Mouse (Mus musculus) adrenal gland, postnatal 36 days (tissue): ENCODE measurements around the gene Nxpe2. TPM values are rescaled to one million over a fixed set of nuclear protein-coding genes. Genes with fewer than 3 reads are reported as not detected.

ENCODE experiments used
- DNase-seq, 2 experiments: peaks; one replicate each; pipeline ENCODE4 v3.0.0; 2021; ENCODE audit warnings: mixed read lengths in 1 of 2
- long read RNA-seq, 2 experiments: library from polyadenylated mRNA; stranded (forward); transcript quantifications; one replicate each; pipeline ENCODE4 v2.0.0; 2021; ENCODE audit warnings: borderline sequencing depth in 2 of 2
- total RNA-seq, 2 experiments: library from RNA; stranded (reverse); gene quantifications; 2 replicates each; pipeline ENCODE4 v1.2.3; 2021

The Nxpe2 gene
- under 1 TPM; 0.53 to 0.93 TPM for total RNA-seq
- long read RNA-seq, experiment 1, partial matches to known transcripts: 0 of 1 reads
- long read RNA-seq, experiment 1, other reads (novel, unspliced or antisense): 1 of 1 reads
- long read RNA-seq, experiment 2: 0 reads

DNA sequence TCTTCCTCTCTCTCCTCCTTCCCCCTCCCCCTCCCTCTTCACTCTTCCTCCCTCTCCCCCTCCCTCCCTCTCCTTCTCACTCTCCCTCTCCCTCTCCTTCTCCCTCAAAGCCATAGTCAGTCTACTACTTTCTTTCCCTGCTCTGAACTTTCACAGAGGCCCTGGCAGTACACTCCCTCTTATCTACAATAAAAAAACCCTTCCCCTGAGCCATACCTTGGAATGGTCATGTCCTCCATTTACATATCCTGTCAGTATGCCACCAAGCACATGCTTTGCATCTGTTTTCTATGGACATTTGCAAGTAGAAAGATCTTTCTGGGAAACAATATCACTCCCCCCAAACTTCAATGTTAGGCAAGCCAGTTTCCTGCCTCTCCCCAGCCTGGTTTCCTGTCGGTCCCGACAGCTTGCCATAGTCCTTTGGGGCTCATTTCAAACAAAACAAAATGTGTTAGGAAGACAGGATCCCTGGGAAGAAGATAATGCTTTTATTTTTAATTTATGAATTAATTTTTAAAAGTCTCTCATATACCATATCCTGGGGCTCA lies at the start of gene Nxpe2:
Nxpe2 (minus strand) TSS at position 307 of the 551 bp plus-strand sequence.
- peak in 1 of 2 experiments; percentile 9 for DNase-seq

DNA sequence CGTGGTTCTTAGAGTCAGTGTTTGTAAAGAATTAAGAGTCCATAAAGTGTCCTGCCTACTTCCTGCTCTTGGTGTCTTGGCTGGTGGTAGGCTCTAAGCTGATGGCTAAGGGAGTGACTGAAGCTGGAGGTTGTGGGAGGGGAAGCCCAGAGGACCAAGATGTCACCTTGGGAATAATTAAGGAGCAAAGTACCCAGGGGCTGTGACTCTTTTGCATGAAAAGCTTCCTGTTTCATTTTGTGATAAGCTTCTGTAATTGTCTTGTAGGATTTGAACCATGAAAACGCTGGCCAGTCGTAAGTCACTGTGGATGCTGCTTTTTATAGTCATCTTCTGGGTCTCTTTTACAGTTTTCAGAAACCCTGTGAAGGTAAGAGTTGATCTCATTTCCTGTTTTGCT lies 36.7 kb upstream of the Nxpe2 start:
- DNase-seq: no peak

DNA sequence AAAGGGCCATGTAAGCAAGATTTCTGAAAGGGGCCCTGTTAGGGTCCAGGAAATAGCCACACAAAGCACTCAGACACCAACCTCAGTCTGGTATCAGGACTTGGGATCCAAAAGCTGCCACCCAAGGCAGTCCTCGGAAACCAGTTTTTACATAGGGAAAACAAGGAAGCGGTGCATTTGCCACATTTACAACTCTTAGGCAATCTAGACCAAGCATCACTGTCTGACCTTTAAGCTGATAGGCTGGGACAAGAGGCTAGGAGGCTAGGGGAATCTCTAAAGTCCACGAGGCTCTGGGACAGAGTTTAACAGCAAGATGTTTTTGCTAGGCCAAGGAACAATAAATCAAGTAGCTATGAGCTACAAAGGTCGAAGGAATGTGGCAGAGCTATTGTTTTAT lies 35.2 kb upstream of the Nxpe2 start:
- DNase-seq: no peak

DNA sequence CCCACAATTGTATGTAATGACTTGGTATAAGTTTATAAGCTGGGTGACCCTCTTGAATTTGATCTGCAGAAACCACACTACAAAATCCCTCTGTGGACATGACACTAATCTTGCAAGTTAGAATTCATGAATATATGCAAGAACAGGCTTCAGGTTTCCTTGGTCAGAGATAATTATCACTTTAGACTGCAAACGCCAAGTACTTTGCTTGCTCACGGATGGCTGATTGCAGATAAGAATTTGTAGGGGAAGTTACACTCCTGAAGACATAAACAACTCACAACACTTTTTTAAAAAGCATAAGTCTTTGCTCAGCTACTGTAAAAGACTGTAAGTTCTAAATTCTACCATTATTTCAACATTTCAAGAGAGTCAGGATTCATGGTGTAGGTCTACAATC lies 21.1 kb upstream of the Nxpe2 start:
- DNase-seq: no peak

DNA sequence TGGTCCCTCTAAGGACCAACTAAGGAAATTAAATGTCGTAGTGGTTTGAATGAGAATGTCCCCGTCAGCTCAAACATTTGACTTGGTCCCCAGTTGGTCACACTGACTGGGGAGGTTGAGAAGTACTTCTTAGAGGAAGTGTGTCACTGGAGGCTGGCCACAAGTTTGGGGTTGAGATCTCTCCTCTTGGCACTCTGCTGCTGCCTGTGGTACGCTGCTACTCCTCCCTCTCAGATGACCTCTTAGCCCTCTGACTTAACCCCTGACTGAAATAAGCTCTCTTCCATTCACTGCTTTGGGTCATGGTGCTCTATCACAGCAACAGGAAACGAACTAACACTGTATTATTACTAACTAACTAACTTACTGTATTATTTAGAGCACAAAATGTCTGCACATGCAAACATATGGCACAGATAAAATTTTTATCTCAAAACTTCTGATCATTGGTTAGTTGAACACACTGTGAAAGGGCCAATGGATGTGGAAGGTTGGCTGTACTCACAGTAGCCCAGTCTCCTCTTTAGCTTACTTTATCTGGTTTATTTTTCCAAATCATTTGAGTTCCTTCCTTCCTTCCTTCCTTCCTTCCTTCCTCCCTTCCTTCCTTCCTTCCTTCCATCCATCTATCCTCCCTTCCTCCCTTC lies 20.1 kb upstream of the Nxpe2 start:
- no peak for DNase-seq

DNA sequence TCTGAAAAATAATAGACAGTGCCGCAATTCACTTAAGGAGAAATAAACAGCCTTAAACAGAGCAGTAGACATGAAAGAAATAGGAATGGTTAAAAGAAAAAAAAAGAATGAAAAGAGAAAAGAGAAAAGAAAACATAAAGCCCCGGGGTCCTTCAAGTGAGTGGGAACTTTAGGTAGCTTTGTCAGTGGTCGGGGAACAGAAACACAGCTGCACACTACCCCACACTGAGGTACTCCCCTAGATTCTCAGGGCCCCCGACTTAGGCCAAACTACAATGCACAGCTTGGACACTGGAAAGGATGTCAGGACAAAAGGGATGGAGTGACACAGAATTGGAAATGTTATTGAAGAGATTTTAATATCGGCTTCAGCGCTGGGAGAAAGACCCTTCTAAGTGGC lies 9.5 kb upstream of the Nxpe2 start:
- no peak for DNase-seq

DNA sequence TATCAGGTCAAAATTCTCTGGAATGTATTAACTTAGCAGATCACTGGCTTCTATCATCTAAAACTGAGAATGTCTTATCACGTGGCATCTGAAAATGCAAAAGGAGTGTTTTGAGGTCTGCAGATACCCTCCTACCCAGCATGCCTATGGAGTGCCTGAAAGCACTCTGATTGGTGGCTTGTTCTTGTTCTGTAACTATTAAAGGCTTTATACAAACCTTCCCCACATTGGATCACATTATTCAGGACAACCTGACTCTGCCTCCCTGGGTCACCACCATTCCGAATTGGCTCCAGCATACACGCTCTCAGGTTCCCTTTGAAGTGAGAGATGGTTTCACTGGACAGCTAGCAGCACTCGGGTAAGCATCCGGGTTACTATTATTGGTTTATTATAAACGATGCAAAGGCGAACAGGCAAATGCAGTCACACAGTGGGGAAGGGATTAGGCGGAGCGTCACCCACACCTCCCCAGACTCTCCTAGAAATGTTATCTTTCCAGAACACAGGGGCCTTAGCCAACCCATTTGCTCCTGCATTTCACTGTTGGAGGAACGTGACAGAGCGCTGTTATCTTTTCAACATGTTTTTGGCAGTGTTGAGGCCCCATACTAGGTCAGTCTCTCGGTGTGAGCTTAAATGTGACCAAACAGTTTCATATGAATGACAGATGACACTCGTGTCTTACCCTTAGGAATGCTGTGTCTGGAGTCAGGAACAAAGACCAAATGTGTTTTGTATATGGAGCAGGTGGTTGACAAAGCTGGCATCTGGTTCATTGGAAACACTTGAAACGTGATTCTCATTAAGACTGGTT lies 8.8 kb upstream of the Nxpe2 start:
- no peak for DNase-seq

DNA sequence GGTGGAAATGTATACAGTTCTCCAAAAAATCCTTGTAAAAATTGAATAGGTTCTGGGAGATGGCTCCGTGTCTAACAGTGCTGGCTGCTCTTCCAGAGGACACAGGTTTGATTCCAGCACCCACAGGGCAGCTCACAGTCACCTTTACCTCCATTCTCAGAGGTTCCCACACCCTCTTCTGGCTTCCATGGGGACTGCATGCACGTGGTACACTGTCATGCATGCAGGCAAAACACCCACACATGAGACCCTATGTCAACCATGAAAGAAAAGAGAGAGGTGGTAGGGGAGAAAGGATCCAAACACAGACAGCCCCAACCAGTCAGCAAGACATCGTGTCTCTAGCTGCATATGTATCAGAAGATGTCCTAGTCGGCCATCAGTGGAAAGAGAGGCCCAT lies 7.6 kb upstream of the Nxpe2 start:
- no peak for DNase-seq

DNA sequence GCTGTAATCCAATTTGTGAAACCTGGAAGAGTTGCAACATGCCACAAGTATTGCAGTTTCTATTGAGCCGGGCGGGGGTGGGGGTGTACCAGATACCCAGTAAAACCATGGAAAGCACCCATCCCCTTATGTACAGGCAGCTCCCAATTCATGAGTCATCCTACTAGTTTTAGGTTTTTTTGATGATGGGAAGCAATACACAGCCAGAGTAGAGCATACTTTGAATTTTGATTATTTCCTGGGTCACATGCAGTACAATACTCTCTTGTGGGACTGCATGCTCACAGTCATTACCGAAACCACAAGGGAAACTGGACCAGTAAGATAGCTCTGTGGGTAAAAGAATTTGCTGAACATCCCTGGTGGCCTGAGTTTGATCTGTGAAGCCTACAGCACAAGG lies 3.8 kb upstream of the Nxpe2 start:
- no peak for DNase-seq

DNA sequence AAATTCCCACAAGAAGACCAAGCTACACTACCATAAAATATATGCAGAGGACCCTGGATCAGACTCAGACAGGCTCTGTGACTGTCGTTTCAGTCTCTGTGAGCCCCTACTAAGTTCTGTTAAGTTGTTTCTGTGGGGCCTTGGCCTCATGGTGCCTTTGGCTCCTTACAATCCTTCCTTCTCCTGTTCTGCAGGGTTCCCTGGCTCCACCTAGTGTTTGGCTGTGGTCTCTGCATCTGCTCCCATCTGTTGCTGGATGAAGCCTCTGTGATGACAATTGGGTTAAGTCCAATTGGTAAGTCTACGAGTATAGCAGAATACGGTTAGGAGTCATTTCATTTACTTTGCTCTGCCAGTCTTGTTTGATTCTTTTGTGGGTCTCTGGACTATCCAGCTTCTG lies 1.5 kb upstream of the Nxpe2 start:
- peak; percentile 83 to 88 for DNase-seq

DNA sequence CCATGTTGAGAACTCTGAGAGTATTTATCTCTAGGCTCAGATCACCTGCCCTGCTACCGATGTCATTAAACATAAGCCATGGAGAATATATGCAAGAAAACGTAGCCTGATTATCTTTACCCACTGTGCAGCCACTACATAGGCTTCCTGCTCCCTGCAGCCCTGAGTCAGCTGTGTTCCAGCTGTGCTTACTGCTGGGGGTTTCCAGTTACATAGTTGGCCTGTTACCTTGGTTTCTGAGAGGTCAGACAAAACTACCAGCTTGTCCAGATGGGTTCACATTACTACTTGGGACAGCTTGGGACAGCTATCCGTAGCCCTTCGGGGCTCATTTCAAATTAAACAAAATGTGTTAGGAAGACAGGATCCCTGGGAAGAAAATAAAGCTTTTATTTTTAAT lies 868 bp upstream of the Nxpe2 start:
- DNase-seq: no peak

DNA sequence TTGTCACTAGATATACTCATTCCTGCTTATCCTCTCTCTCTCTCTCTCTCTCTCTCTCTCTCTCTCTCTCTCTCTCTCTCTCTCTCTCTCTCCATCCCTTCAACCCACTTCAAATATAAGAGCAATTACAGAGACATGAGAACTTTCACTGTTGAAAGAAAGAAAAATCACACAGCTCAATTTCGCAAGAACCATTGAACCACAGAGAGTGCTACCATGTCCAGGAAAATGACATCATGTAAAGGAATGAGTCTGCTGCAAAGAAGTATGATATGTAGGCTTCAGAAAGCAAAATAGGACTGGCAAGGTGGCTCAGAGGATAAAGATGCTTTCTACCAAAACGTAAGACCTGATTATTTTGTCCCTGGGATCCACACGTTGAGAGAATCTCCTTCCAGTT lies 7.4 kb downstream of the Nxpe2 start:
- no peak for DNase-seq

DNA sequence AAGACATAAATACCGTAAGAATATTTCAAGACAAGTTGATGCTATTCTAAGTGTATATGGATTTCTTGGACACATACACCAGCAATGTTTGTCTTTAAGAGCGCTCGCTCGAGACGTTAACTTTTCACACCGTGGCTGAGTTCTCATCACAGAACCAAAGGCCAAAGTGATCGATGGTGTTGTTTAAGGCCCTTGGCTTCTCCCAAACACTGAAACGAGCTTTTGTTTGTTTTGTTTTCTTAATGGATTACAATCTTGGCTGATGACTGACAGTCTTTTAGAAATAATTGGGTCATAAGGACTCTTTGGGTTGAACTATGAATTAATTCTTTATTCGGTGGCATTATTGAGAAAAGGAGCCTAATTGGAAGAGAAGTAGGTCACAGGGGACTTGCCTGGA lies 7.8 kb downstream of the Nxpe2 start:
- DNase-seq: no peak

DNA sequence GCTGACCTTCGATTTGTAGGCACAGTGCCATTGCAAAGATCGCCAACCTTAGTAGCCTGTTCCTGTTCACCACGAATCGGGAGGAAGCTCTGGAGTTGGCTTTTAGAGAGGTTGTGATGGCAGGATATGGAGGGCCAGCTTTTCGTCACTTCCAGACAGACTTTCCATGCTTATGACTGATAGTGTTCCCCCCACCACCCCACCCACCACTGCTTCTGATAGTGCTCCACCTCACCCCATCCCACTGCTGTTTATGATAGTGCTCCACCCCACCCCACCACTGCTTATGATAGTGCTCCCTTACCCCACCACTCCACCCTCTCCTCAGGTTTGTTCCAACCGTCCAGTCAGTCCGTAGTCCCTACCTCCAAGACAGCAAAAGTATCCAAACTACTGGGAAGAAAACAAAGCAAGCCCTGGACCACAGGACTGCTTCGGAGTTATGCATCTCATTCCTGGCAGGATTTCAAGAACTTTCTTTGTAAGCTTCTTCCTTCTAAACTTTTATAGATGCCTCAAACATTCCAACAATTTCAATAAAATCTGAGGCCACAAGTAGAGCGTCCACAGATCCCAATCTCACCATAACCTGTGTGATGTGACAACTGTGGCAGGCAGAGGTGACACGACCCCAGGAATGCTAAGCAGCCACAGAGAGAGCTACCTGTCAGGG lies 12.4 kb downstream of the Nxpe2 start:
- DNase-seq: peak in 1 of 2 experiments; percentile 9

DNA sequence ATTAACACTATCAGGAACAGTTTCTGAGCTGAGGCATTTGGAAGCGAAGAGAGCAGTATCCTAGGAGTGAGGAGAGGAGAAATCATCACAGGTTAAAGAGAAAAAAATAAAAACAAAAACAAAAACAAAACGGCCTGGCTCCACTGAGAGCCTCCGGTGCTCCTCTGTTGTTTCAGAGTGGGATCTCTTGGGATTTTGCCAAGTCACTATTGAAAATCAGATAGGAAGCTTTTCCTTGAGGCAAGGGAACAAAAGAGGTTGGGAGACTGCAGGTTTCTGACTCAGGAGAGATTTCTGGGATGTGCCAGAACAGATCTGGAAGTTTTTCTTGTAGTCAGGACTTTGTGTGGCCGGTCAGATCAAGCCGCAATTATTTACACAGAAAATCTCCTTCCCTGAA lies 13.7 kb downstream of the Nxpe2 start:
- no peak for DNase-seq

DNA sequence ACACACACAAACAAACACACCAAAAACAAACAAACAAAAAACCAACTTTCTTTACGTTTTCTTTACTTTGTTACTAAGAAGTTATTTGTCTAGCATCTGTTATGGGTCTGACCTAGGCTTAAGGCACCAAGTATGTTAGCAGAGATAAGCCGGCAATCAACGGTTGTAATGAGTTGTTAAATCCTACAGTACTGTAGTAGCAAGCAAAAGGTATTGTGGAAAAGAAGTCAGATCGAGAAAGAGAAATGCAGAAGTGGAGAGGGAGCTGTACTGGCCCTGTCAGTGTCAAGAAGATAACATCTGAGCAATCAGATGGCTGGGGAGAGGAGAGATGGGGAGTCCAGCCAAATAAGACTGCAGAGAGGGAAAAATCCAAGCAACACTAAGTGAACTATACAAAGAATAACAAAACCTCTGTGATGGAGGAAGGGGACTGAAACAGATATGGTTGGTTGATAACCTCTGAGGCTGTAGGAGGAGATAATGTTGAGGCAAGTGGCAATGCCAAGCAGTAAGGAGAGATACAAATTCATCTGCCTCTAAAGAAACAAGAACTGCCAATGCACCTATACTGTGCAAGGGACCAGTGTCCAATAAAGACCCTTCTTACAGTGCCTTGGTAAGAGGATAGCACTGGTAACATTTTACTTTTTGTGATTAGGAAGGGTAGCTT lies 14.3 kb downstream of the Nxpe2 start:
- no peak for DNase-seq

DNA sequence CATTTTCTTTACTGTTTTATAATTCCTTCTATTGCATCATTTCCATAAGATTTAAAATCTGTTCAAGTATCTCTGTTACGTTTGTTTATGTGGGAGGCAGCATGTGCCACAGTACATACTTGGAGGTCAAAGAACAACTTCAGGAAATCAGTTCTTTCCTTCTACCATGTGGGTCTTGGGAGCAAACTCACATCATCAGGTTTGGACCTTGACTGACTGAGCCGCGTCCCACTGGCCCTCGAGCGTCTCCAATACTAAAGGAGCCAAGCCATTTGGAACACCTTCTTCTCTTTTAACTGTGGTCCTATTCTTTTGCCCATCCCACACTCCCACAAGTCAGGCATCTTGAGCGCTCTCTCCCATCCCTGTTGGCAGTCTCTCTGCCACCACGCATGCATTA lies 23.7 kb downstream of the Nxpe2 start:
- DNase-seq: no peak

DNA sequence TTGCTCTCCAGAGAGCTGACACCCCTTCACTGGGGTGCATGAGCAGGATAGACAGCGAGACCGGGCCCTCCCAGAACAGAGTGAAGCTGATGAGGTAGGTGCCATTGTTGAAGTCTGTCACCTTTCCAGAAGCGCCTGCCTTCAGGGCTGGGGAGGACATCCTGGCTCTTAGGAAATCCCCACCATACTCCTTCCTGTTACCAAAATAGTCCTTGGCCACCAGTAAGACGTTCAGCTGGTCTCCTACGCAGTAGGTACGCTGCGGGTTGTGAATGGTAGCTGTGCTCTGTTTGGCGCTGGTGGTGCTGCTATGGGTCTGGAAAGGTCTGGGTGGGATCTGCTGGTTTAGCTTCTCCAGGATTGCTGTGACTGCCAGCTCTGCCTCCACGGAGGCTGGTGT lies 26.9 kb downstream of the Nxpe2 start:
- no peak for DNase-seq

DNA sequence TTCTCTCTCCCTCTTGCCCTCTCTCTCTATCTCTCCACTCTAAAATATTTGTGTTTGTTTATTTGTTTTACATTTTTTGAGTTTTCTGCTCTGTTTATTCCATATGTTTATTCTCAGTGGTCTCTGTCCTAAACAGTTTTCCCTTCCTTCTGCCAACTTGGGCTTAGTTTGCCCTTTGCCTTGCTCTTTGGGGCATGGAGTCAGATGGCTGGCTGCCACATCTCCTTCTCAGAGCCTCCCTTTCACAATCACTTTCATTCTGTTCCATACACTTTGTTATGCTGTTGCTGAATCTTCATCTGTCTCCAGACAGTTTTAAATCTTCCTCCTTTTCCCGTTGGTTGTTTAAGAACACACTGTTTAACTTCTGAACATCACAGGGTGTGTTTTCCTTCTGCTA lies 37.4 kb downstream of the Nxpe2 start:
- DNase-seq: peak in 1 of 2 experiments; percentile 24

DNA sequence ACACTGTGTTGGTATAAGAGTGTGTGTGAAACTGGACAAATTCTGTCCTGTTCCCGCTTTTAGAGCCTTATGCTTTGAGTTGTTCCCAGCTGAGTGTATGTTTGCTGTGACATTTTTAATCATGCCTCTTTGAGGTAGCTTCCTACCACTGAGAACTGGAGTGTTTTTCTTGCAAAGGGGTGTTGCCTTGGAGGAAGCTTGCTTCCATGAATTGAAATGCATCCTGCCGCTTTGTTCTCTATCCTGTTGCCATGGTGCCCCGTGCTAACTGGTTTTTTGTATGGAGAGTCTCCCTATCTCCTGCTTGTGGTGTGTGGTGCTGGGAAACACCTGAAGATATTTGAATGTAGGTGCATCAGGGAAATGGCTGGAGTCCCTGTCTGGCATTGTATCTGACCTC lies 39.1 kb downstream of the Nxpe2 start:
- peak; percentile 11 to 12 for DNase-seq

DNA sequence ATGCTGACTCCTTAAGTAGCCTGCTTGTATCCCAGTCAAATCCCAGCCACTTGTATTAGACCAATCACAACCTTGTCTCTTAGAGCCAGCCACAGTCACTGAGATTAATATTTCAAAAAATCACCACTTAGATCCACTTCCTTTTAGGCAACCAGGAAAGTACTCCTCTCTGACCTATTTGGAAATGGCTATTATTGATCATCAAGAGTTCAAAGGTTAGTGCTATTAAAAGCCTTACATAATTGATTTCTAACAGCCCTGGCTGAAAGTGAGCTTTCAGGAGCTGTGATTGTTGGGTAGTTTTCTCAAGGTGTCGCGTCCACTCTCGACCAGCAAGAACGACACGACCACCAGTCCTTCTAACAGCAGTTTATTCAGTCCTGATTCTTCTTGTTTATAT lies 42.0 kb downstream of the Nxpe2 start:
- DNase-seq: no peak

DNA sequence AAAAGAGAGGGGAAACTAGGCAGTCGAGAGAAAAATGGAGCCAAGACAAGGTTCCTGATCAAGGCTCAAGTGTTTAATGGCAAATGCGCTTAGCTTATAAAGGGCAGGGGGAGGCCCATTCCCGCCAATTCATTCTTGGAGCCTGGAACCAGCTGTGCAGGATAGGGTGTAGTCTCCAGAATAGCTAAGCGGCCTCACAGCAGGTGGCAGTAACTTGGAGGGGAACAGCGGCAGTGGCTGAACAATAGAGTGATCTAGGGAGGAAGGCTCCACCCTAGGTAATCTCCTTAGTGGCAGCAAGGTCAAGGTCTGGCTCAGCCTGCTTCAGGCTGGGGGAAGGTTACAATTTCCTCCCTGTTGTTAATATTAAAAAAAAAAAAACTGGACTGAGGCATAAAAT lies 49.7 kb downstream of the Nxpe2 start:
- DNase-seq: peak in 1 of 2 experiments; percentile 12
